Mouse (Mus musculus): ENCODE measurements around the gene Klhl29. TPM values are rescaled to one million over a fixed set of nuclear protein-coding genes. Genes with fewer than 3 reads are reported as not detected.

The Klhl29 gene
- polyA plus RNA-seq, 1 experiment, result 6.7 TPM

- no peak for TF ChIP-seq CTCF (IDR thresholded peaks at IDR 0.05; ENCODE audit: borderline replicate concordance, control insufficient read depth, extremely low read depth, insufficient read depth, low read length, poor library complexity)
- no peak for TF ChIP-seq POLR2A (IDR thresholded peaks at IDR 0.05; ENCODE audit: control insufficient read depth, extremely low read depth, insufficient read depth, low read length, poor library complexity)
- no peaks in the 10 kb centered on the region for H3K4me1 ChIP-seq (replicated peaks; ENCODE audit: control insufficient read depth, insufficient read depth, low read length)
- WGBS, result 80% methylated on average over 9 of the region's 9 CpGs
- no peak overlapping the region for H3K27ac ChIP-seq (ENCODE audit: control insufficient read depth, insufficient read depth, low read length)
- no peak overlapping the region for H3K4me3 ChIP-seq (ENCODE audit: control insufficient read depth, insufficient read depth, low read length)
- no peaks in the 10 kb centered on the region for H3K27me3 ChIP-seq (ENCODE audit: control insufficient read depth, insufficient read depth, low read length)
- H3K36me3 ChIP-seq (ENCODE audit: control insufficient read depth, insufficient read depth, low read length), result no peaks in the 10 kb centered on the region
- no peak for DNase-seq
Measured at GRCm38 (mm10) chr12:5267271-5268187, 108.0 kb downstream of the Klhl29 start.

DNA sequence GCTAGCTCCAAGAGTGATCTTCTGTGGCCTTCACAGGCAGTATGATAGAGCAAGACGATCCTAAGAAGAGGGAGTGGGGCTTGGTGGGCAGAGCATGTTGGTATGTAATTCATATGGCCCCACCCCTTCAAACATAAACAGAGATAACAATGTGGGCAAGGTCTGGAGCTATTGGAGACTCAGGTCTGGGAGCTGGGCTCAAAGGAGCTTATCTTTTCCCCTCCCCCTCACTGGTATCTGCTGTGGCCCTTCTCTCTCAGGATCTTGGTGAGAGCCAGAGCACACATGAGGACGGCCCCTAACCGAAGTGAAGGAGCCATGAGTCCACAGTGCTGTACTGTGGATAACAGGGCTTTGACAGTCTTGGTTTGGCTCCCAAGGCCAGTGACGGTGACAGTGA is 108.7 kb downstream of the Klhl29 start:
- no peak for TF ChIP-seq CTCF (IDR thresholded peaks at IDR 0.05; ENCODE audit: borderline replicate concordance, control insufficient read depth, extremely low read depth, insufficient read depth, low read length, poor library complexity)
- Histone ChIP-seq H3K36me3 (ENCODE audit: control insufficient read depth, insufficient read depth, low read length) (no peaks in the 10 kb centered on the region), H3K27me3 (ENCODE audit: control insufficient read depth, insufficient read depth, low read length) (no peaks in the 10 kb centered on the region), H3K4me3 (ENCODE audit: control insufficient read depth, insufficient read depth, low read length) (no peak overlapping the region), H3K4me1 (replicated peaks; ENCODE audit: control insufficient read depth, insufficient read depth, low read length) (no peaks in the 10 kb centered on the region), H3K27ac (ENCODE audit: control insufficient read depth, insufficient read depth, low read length) (no peak overlapping the region)
- 87% methylated on average over 4 of the region's 4 CpGs for WGBS
- no peak for DNase-seq

GRCm38 (mm10) chr12:5261476-5261875 is 114.0 kb downstream of the Klhl29 start:
- 79% methylated on average over 4 of the region's 4 CpGs for WGBS
- Histone ChIP-seq H3K36me3 (ENCODE audit: control insufficient read depth, insufficient read depth, low read length) (no peaks in the 10 kb centered on the region), H3K27me3 (ENCODE audit: control insufficient read depth, insufficient read depth, low read length) (no peaks in the 10 kb centered on the region), H3K27ac (ENCODE audit: control insufficient read depth, insufficient read depth, low read length) (no peak overlapping the region), H3K4me3 (ENCODE audit: control insufficient read depth, insufficient read depth, low read length) (no peak overlapping the region), H3K4me1 (replicated peaks; ENCODE audit: control insufficient read depth, insufficient read depth, low read length) (no peaks in the 10 kb centered on the region)
- DNase-seq, result no peak
- TF ChIP-seq POLR2A (IDR thresholded peaks at IDR 0.05; ENCODE audit: control insufficient read depth, extremely low read depth, insufficient read depth, low read length, poor library complexity) (no peak), CTCF (IDR thresholded peaks at IDR 0.05; ENCODE audit: borderline replicate concordance, control insufficient read depth, extremely low read depth, insufficient read depth, low read length, poor library complexity) (no peak)

- Histone ChIP-seq H3K4me3 (ENCODE audit: control insufficient read depth, insufficient read depth, low read length) (no peak overlapping the region), H3K27ac (ENCODE audit: control insufficient read depth, insufficient read depth, low read length) (no peak overlapping the region), H3K4me1 (replicated peaks; ENCODE audit: control insufficient read depth, insufficient read depth, low read length) (no peaks in the 10 kb centered on the region), H3K27me3 (ENCODE audit: control insufficient read depth, insufficient read depth, low read length) (no peaks in the 10 kb centered on the region), H3K36me3 (ENCODE audit: control insufficient read depth, insufficient read depth, low read length) (no peaks in the 10 kb centered on the region)
- DNase-seq, result no peak
- 98% methylated on average over 3 of the region's 3 CpGs for WGBS
- TF ChIP-seq POLR2A (IDR thresholded peaks at IDR 0.05; ENCODE audit: control insufficient read depth, extremely low read depth, insufficient read depth, low read length, poor library complexity) (no peak), CTCF (IDR thresholded peaks at IDR 0.05; ENCODE audit: borderline replicate concordance, control insufficient read depth, extremely low read depth, insufficient read depth, low read length, poor library complexity) (no peak)
Measured at GRCm38 (mm10) chr12:5258779-5259178, 116.7 kb downstream of the Klhl29 start.

DNA sequence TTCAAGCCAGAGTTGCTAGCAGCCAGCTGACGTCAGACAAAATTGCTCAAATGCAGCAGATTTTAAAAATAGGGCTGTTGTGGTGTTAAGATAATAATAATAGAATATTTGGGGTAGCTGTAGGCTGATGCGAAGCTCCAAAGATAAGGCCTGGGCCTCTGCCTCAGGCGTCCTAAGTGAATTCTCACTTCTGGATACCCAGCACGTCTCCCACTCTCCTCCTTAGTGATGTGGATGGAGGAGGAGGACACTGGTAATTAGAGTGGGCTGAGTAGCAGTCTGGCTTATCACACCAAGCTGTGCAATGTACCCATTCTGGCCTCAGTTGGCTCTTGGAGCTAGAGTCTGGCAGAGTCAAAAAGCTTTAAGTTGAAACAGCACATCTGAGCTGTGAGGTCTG is 118.3 kb downstream of the Klhl29 start:
- Histone ChIP-seq H3K4me3 (ENCODE audit: control insufficient read depth, insufficient read depth, low read length) (no peak overlapping the region), H3K4me1 (replicated peaks; ENCODE audit: control insufficient read depth, insufficient read depth, low read length) (no peaks in the 10 kb centered on the region), H3K27me3 (ENCODE audit: control insufficient read depth, insufficient read depth, low read length) (no peaks in the 10 kb centered on the region), H3K36me3 (ENCODE audit: control insufficient read depth, insufficient read depth, low read length) (no peaks in the 10 kb centered on the region), H3K27ac (ENCODE audit: control insufficient read depth, insufficient read depth, low read length) (no peak overlapping the region)
- no peak for DNase-seq
- WGBS, result 90% methylated on average over 4 of the region's 4 CpGs
- TF ChIP-seq POLR2A (IDR thresholded peaks at IDR 0.05; ENCODE audit: control insufficient read depth, extremely low read depth, insufficient read depth, low read length, poor library complexity) (no peak), CTCF (IDR thresholded peaks at IDR 0.05; ENCODE audit: borderline replicate concordance, control insufficient read depth, extremely low read depth, insufficient read depth, low read length, poor library complexity) (no peak)

DNA sequence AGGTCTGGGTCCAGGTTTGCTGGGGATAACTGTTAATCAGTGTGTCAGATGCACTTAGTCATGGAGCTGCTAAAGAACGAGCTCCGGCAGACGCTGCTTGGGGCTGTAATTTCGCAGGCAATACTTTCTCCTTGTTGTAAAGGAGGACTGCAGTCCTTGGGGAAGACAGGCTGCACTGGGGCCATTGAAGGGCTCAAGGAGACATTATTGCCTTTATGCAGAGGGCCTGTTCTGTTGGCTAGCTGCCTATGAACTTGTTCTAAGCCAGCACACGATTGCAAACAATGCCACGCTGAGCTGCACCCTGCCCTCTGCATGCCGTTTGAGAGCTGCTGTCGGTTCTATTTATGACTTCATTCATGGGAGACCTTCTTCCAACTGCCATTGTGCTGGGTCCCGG is 120.4 kb downstream of the Klhl29 start:
- TF ChIP-seq CTCF (IDR thresholded peaks at IDR 0.05; ENCODE audit: borderline replicate concordance, control insufficient read depth, extremely low read depth, insufficient read depth, low read length, poor library complexity), result no peak
- TF ChIP-seq POLR2A (IDR thresholded peaks at IDR 0.05; ENCODE audit: control insufficient read depth, extremely low read depth, insufficient read depth, low read length, poor library complexity), result no peak
- no peak overlapping the region for H3K4me3 ChIP-seq (ENCODE audit: control insufficient read depth, insufficient read depth, low read length)
- WGBS, result 77% methylated on average over 9 of the region's 9 CpGs

More for the DNA sequence above, 120.4 kb downstream of the Klhl29 start:
- no peak overlapping the region for H3K27ac ChIP-seq (ENCODE audit: control insufficient read depth, insufficient read depth, low read length)
- no peak for DNase-seq
- H3K27me3 ChIP-seq (ENCODE audit: control insufficient read depth, insufficient read depth, low read length), result no peaks in the 10 kb centered on the region
- no peaks in the 10 kb centered on the region for H3K4me1 ChIP-seq (replicated peaks; ENCODE audit: control insufficient read depth, insufficient read depth, low read length)
- no peaks in the 10 kb centered on the region for H3K36me3 ChIP-seq (ENCODE audit: control insufficient read depth, insufficient read depth, low read length)
